Mouse (Mus musculus) midbrain, embryonic 10.5 days (tissue): ENCODE measurements at regions not wholly inside any gene's neighbourhood (a gene's known extent, or its start where the extent isn't known, plus 50 kb on each side); places are given as distances from the start of the nearest gene placed in this dataset.

ENCODE experiments used
- DNase-seq: peaks from one replicate; pipeline ENCODE4 v3.0.0-alpha.2; 2017; ENCODE audit warnings: low spot score
- H3K27ac ChIP-seq: fragments of 300-500 bp; sonication (generic); replicated peaks from 2 replicates; pipeline ENCODE4 v1.5.1; 2016; ENCODE audit warnings: mild to moderate bottlenecking
- H3K27me3 ChIP-seq: fragments of 300-500 bp; sonication (generic); 2 replicates; pipeline ENCODE4 v1.6.1; 2016; ENCODE audit warnings: low read depth, mild to moderate bottlenecking; ENCODE audit not compliant: poor library complexity, severe bottlenecking
- H3K36me3 ChIP-seq: fragments of 300-500 bp; sonication (generic); 2 replicates; pipeline ENCODE4 v1.6.1; 2016; ENCODE audit warnings: mild to moderate bottlenecking, moderate library complexity
- H3K4me1 ChIP-seq: fragments of 300-500 bp; sonication (generic); 2 replicates; pipeline ENCODE4 v1.6.1; 2016
- H3K4me3 ChIP-seq: fragments of 300-500 bp; sonication (generic); 2 replicates; pipeline ENCODE4 v1.5.1; 2016; ENCODE audit warnings: mild to moderate bottlenecking, moderate library complexity
- H3K9me3 ChIP-seq: fragments of 300-500 bp; sonication (generic); replicated peaks from 2 replicates; pipeline ENCODE4 v1.6.1; 2016; ENCODE audit warnings: mild to moderate bottlenecking
- WGBS: fragments of 180-500 bp; shearing (Covaris S2); methylation state at CpG from one replicate; pipeline ENCODE4 v1.1.7; 2016; 5-methylcytosine and 5-hydroxymethylcytosine counted together

GRCm38 (mm10) chr10:70751771-70752170 is 96.0 kb upstream of the Phyhipl start:
- H3K27me3 ChIP-seq = no peaks in the 10 kb centered on the region
- no peak overlapping the region for H3K27ac ChIP-seq
- no peaks in the 10 kb centered on the region for H3K36me3 ChIP-seq
- H3K4me1 ChIP-seq = peaks cover 2% of the 10 kb centered on the region; the same call in 1 of the 2 replicates
- H3K9me3 ChIP-seq = no peaks in the 10 kb centered on the region
- WGBS = 60% methylated on average over 8 of the region's 8 CpGs
- H3K4me3 ChIP-seq = no peak overlapping the region
- DNase-seq = no peak

GRCm38 (mm10) chr10:70750356-70751145 is 94.8 kb upstream of the Phyhipl start:
- H3K4me1 ChIP-seq = peaks cover 2% of the 10 kb centered on the region; the same call in 1 of the 2 replicates
- H3K27me3 ChIP-seq = no peaks in the 10 kb centered on the region
- no peaks in the 10 kb centered on the region for H3K9me3 ChIP-seq
- H3K4me3 ChIP-seq = no peak overlapping the region
- H3K27ac ChIP-seq = no peak overlapping the region
- WGBS = 93% methylated on average over 15 of the region's 15 CpGs
- DNase-seq = no peak
- H3K36me3 ChIP-seq = no peaks in the 10 kb centered on the region

GRCm38 (mm10) chr10:70746612-70747011 is 90.8 kb upstream of the Phyhipl start:
- Histone ChIP-seq H3K27ac (no peak overlapping the region), H3K9me3 (no peaks in the 10 kb centered on the region), H3K4me1 (peaks cover 2% of the 10 kb centered on the region; the same call in 1 of the 2 replicates), H3K4me3 (no peak overlapping the region), H3K36me3 (no peaks in the 10 kb centered on the region), H3K27me3 (no peaks in the 10 kb centered on the region)
- 85% methylated on average over 4 of the region's 4 CpGs for WGBS
- DNase-seq = no peak

GRCm38 (mm10) chr10:70741909-70742308 is 86.1 kb upstream of the Phyhipl start:
- H3K36me3 ChIP-seq = no peaks in the 10 kb centered on the region
- H3K4me1 ChIP-seq = no peaks in the 10 kb centered on the region
- H3K4me3 ChIP-seq = no peak overlapping the region
- no peaks in the 10 kb centered on the region for H3K27me3 ChIP-seq
- H3K27ac ChIP-seq = no peak overlapping the region
- no peak for DNase-seq
- H3K9me3 ChIP-seq = no peaks in the 10 kb centered on the region

- WGBS = 93% methylated on average over 4 of the region's 4 CpGs
- H3K36me3 ChIP-seq = no peaks in the 10 kb centered on the region
These were observed 84.3 kb upstream of the Phyhipl start for GRCm38 (mm10) chr10:70740095-70740494.

GRCm38 (mm10) chr10:70739348-70739966 is 83.7 kb upstream of the Phyhipl start:
- 68% methylated on average over 9 of the region's 9 CpGs for WGBS
- H3K9me3 ChIP-seq = no peaks in the 10 kb centered on the region
- H3K27ac ChIP-seq = no peak overlapping the region

More at GRCm38 (mm10) chr10:70740095-70740494, 84.3 kb upstream of the Phyhipl start:
- H3K27ac ChIP-seq = no peak overlapping the region
- H3K4me3 ChIP-seq = no peak overlapping the region
- no peaks in the 10 kb centered on the region for H3K9me3 ChIP-seq
- no peaks in the 10 kb centered on the region for H3K4me1 ChIP-seq
- H3K27me3 ChIP-seq = no peaks in the 10 kb centered on the region
- DNase-seq = no peak

GRCm38 (mm10) chr10:70738686-70739085 is 82.9 kb upstream of the Phyhipl start:
- H3K27ac ChIP-seq = no peak overlapping the region

More at GRCm38 (mm10) chr10:70739348-70739966, 83.7 kb upstream of the Phyhipl start:
- H3K27me3 ChIP-seq = no peaks in the 10 kb centered on the region
- H3K36me3 ChIP-seq = no peaks in the 10 kb centered on the region
- H3K4me1 ChIP-seq = no peaks in the 10 kb centered on the region
- no peak for DNase-seq
- no peak overlapping the region for H3K4me3 ChIP-seq

GRCm38 (mm10) chr10:70733956-70734355 is 78.2 kb upstream of the Phyhipl start:
- H3K27ac ChIP-seq = no peak overlapping the region
- H3K4me3 ChIP-seq = no peak overlapping the region
- WGBS = 77% methylated on average over 12 of the region's 12 CpGs
- no peaks in the 10 kb centered on the region for H3K4me1 ChIP-seq
- DNase-seq = no peak
- no peaks in the 10 kb centered on the region for H3K27me3 ChIP-seq
- H3K36me3 ChIP-seq = no peaks in the 10 kb centered on the region
- no peaks in the 10 kb centered on the region for H3K9me3 ChIP-seq

More at GRCm38 (mm10) chr10:70738686-70739085, 82.9 kb upstream of the Phyhipl start:
- H3K4me1 ChIP-seq = no peaks in the 10 kb centered on the region
- no peaks in the 10 kb centered on the region for H3K36me3 ChIP-seq
- H3K9me3 ChIP-seq = no peaks in the 10 kb centered on the region
- H3K27me3 ChIP-seq = no peaks in the 10 kb centered on the region
- H3K4me3 ChIP-seq = no peak overlapping the region
- DNase-seq = no peak

- Histone ChIP-seq H3K9me3 (no peaks in the 10 kb centered on the region), H3K4me1 (no peaks in the 10 kb centered on the region), H3K4me3 (no peak overlapping the region), H3K27ac (no peak overlapping the region), H3K27me3 (no peaks in the 10 kb centered on the region), H3K36me3 (no peaks in the 10 kb centered on the region)
- no peak for DNase-seq
- 92% methylated on average over 7 of the region's 7 CpGs for WGBS
These were observed 77.7 kb upstream of the Phyhipl start for GRCm38 (mm10) chr10:70733478-70733877.

GRCm38 (mm10) chr10:70725091-70725490 is 69.3 kb upstream of the Phyhipl start:
- H3K4me1 ChIP-seq = no peaks in the 10 kb centered on the region
- no peak overlapping the region for H3K27ac ChIP-seq
- WGBS = 84% methylated on average over 3 of the region's 3 CpGs
- no peak for DNase-seq
- no peaks in the 10 kb centered on the region for H3K36me3 ChIP-seq
- no peak overlapping the region for H3K4me3 ChIP-seq
- H3K9me3 ChIP-seq = no peaks in the 10 kb centered on the region
- no peaks in the 10 kb centered on the region for H3K27me3 ChIP-seq

- no peaks in the 10 kb centered on the region for H3K36me3 ChIP-seq
- 87% methylated on average over 2 of the region's 2 CpGs for WGBS
- no peak overlapping the region for H3K4me3 ChIP-seq
- no peaks in the 10 kb centered on the region for H3K27me3 ChIP-seq
- no peaks in the 10 kb centered on the region for H3K9me3 ChIP-seq
- no peak overlapping the region for H3K27ac ChIP-seq
- DNase-seq = no peak
- peaks cover under 1% of the 10 kb centered on the region for H3K4me1 ChIP-seq
These were observed 67.0 kb upstream of the Phyhipl start for GRCm38 (mm10) chr10:70722783-70723182.

GRCm38 (mm10) chr10:70722381-70722780 is 66.6 kb upstream of the Phyhipl start:
- no peak for DNase-seq
- H3K27ac ChIP-seq = no peak overlapping the region
- peaks cover 5% of the 10 kb centered on the region for H3K4me1 ChIP-seq
- WGBS = 88% methylated on average over 5 of the region's 5 CpGs
- no peaks in the 10 kb centered on the region for H3K36me3 ChIP-seq
- no peaks in the 10 kb centered on the region for H3K27me3 ChIP-seq
- H3K4me3 ChIP-seq = no peak overlapping the region
- no peaks in the 10 kb centered on the region for H3K9me3 ChIP-seq

GRCm38 (mm10) chr10:70717464-70717863 is 61.7 kb upstream of the Phyhipl start:
- no peak for DNase-seq
- no peaks in the 10 kb centered on the region for H3K9me3 ChIP-seq
- H3K27me3 ChIP-seq = no peaks in the 10 kb centered on the region
- H3K36me3 ChIP-seq = no peaks in the 10 kb centered on the region
- WGBS = 24% methylated on average over 3 of the region's 8 CpGs
- peak overlapping the region; percentile 18; the same call in 1 of the 2 replicates for H3K4me3 ChIP-seq
- H3K4me1 ChIP-seq = peaks cover 10% of the 10 kb centered on the region
- peak overlapping the region; percentile 73; the same call in 1 of the 2 replicates for H3K27ac ChIP-seq
